Mouse (Mus musculus): Measurements from ENCODE around the gene Dock8.

DNA sequence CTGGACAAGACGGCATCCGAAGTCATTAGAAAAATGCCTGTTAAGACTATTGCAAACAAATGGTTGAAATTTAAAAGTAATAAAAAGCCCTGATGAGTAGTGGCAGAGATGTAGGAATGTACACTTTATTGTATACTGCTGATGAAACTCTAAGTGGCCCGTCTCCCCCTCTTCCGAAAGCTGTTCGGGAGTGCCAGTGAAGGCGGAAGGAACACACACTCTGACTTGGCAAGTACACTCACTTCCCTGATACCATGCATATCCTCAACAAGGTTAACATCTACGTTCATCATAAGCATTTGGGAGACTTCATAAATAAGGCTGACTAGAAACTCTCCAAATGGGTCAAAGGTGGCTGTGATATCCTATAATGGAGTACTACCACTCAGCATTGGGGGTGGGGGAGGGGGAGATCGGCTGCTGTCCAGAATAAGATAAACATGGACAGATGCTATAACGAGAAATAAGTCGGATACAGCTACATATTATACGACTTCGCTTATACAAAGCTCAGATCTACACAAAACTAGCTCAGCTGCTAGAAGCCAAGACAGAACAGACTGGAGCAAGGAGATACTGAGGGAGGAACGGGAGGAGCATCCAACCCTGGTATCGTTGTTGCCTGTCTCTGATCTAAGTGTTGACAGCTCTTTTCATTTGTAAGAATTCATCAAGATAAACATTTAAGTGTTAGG is 248.7 kb downstream of the Dock8 start:
- TF ChIP-seq CTCF (conservative IDR thresholded peaks at IDR 0.05 in 1 of 2, IDR thresholded peaks at IDR 0.05 in 1 of 2; ENCODE audit: low read depth in 2 of 2, low read length in 2 of 2) (no peak), MXI1 (IDR thresholded peaks at IDR 0.05; ENCODE audit: low read depth, low read length) (no peak), HCFC1 (IDR thresholded peaks at IDR 0.05; ENCODE audit: low read depth, low read length) (no peak), NRF1 (IDR thresholded peaks at IDR 0.05; ENCODE audit: low read depth, low read length) (no peak), EP300 (IDR thresholded peaks at IDR 0.05; ENCODE audit: low read length) (no peak), ZMIZ1 (IDR thresholded peaks at IDR 0.05; ENCODE audit: low read depth, low read length) (no peak), TCF12 (IDR thresholded peaks at IDR 0.05; ENCODE audit: low read depth, low read length) (no peak), POLR2A (IDR thresholded peaks at IDR 0.05; ENCODE audit: low read depth, low read length) (no peak)
